Mouse (Mus musculus) layer of hippocampus, adult 9-11 months (tissue): ENCODE measurements around the gene Aoc2.
"Not testable (repeated sequence)": the region's sequence is repeated elsewhere in the genome, so short reads cannot be mapped to it uniquely, and the experiment has no call there.

Source experiments
- DNase-seq: peaks from one replicate; pipeline ENCODE4 v3.0.0; 2022

Aoc2 gene

GRCm38 (mm10) chr11:101357505-101358182 lies 32.8 kb downstream of the Aoc2 start:
- no peak for DNase-seq

GRCm38 (mm10) chr11:101359776-101360175 lies 34.9 kb downstream of the Aoc2 start:
- no peak for DNase-seq

- DNase-seq: no peak
These were observed 35.8 kb downstream of the Aoc2 start for GRCm38 (mm10) chr11:101360651-101361113.

GRCm38 (mm10) chr11:101364531-101364931 lies 39.7 kb downstream of the Aoc2 start:
- no peak for DNase-seq

GRCm38 (mm10) chr11:101367326-101367935 lies 42.6 kb downstream of the Aoc2 start, which contains the start of gene G6pc:
G6pc (plus strand) TSS chr11:101367561.
- DNase-seq: no peak

- no peak for DNase-seq
These were observed 45.3 kb downstream of the Aoc2 start for GRCm38 (mm10) chr11:101370141-101370540.

- no peak for DNase-seq
These were observed 49.6 kb downstream of the Aoc2 start for GRCm38 (mm10) chr11:101374421-101374938.

GRCm38 (mm10) chr11:101378196-101378595 lies 53.3 kb downstream of the Aoc2 start:
- DNase-seq: not testable (repeated sequence)

- no peak for DNase-seq
These were observed 54.1 kb downstream of the Aoc2 start for GRCm38 (mm10) chr11:101378926-101379325.
